19 mouse cellular contexts compared by ENCODE assay signal in the genomic region with DNA sequence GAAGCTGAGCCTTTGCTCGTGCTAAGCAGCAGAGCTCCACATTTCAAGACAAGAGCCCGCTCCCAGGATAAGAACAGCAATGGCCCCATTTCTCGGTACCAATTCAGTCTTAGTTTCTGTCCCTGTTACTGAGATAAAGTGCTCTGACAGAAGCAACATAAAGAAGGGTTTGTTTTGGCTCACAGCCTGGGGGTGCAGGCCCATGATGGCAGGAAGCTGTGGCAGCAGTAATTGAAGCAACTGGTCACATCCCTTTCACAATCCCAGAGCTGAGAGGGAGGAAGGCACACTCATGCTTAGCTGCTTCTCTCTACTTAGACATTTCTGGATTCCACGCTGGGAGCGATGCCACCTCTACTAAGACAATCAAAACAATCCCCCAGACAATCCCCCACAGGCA.
DNase-seq lines count a peak whose midpoint lies in the region; ATAC-seq and TF ChIP-seq lines count a peak whose summit lies in the region.
"Had no signal": no experiment of that assay in that cellular context is flagged by ENCODE, and none has a peak within 500 bp of the region (broad histone marks: within the 10 kb centered on the region; RNA-seq: fewer than 3 reads in every experiment).

No protein-coding gene starts in this region.

- 52% methylated on average over 5 of the region's 5 CpGs for WGBS in heart, embryonic 11.5 days (ENCODE audit: insufficient replicate concordance)
- 66% methylated on average over 5 of the region's 5 CpGs for WGBS in hindbrain, embryonic 16.5 days
- 71% methylated on average over 5 of the region's 5 CpGs for WGBS in hindbrain, embryonic 13.5 days
- WGBS in lung, postnatal 0 days = 66% methylated on average over 5 of the region's 5 CpGs
- WGBS in limb, embryonic 13.5 days = 72% methylated on average over 5 of the region's 5 CpGs

- H3K4me2 ChIP-seq in heart, embryonic 11.5 days = no peak overlapping the region
- H3K4me2 ChIP-seq in hindbrain, embryonic 16.5 days (ENCODE audit: low read length) = no peak overlapping the region
- H3K4me2 ChIP-seq in hindbrain, embryonic 13.5 days = no peak overlapping the region
- H3K4me2 ChIP-seq in lung, postnatal 0 days (replicated peaks; ENCODE audit: low read depth, low read length) = no peak overlapping the region
- H3K4me2 ChIP-seq in limb, embryonic 13.5 days (replicated peaks) = no peak overlapping the region

- peak; percentile 52 for ATAC-seq in heart, embryonic 11.5 days (replicated peaks; ENCODE audit: insufficient number of reproducible peaks, low FRiP score, low TSS enrichment)
- peak; percentile 40; the same call in 1 of the 2 replicates for ATAC-seq in hindbrain, embryonic 16.5 days
- no peak for ATAC-seq in hindbrain, embryonic 13.5 days (ENCODE audit: low FRiP score)
- peak; percentile 21; the same call in 1 of the 2 replicates for ATAC-seq in lung, postnatal 0 days
- ATAC-seq in limb, embryonic 13.5 days (ENCODE audit: low FRiP score, low read depth) = no peak
- ATAC-seq: activated CD4-positive, CD25-positive, alpha-beta regulatory T cell, adult 4 months; forebrain, embryonic 14.5 days; inflammation-experienced regulatory T-cells, adult 6 months had no signal

- intact Hi-C loops in heart, postnatal 36 days (cut with DNase I) = no loop called here

- no peak overlapping the region for H3K27ac ChIP-seq in heart, embryonic 11.5 days (ENCODE audit: low read depth, low read length)
- no peak overlapping the region for H3K27ac ChIP-seq in hindbrain, embryonic 16.5 days (ENCODE audit: low read depth, low read length)
- no peak overlapping the region for H3K27ac ChIP-seq in hindbrain, embryonic 13.5 days
- no peak overlapping the region for H3K27ac ChIP-seq in lung, postnatal 0 days (ENCODE audit: low read length)
- H3K27ac ChIP-seq in limb, embryonic 13.5 days = peak overlapping the region; percentile 15; the same call in 1 of the 2 replicates
- H3K27ac ChIP-seq: midbrain, embryonic 10.5 days had no signal

- no peaks in the 10 kb centered on the region for H3K9me3 ChIP-seq in heart, embryonic 11.5 days (replicated peaks; ENCODE audit: control insufficient read depth, low read length)
- no peaks in the 10 kb centered on the region for H3K9me3 ChIP-seq in hindbrain, embryonic 16.5 days (ENCODE audit: control insufficient read depth, low read length)
- no peaks in the 10 kb centered on the region for H3K9me3 ChIP-seq in hindbrain, embryonic 13.5 days
- H3K9me3 ChIP-seq in lung, postnatal 0 days (ENCODE audit: low read length) = no peaks in the 10 kb centered on the region
- H3K9me3 ChIP-seq in limb, embryonic 13.5 days = no peaks in the 10 kb centered on the region; the same call in 1 of the 2 replicates
- H3K9me3 ChIP-seq: midbrain, embryonic 10.5 days had no signal

- TF ChIP-seq CTCF in lung, postnatal 0 days (IDR thresholded peaks at IDR 0.05) = no peak

- no peaks in the 10 kb centered on the region for H3K27me3 ChIP-seq in heart, embryonic 11.5 days (ENCODE audit: control insufficient read depth, insufficient read depth, low read length)
- H3K27me3 ChIP-seq in hindbrain, embryonic 16.5 days (replicated peaks; ENCODE audit: control insufficient read depth, insufficient read depth, low read length) = no peaks in the 10 kb centered on the region
- H3K27me3 ChIP-seq in hindbrain, embryonic 13.5 days = no peaks in the 10 kb centered on the region
- H3K27me3 ChIP-seq in lung, postnatal 0 days (replicated peaks; ENCODE audit: insufficient read depth, low read length) = no peaks in the 10 kb centered on the region
- H3K27me3 ChIP-seq in limb, embryonic 13.5 days = no peaks in the 10 kb centered on the region

- H3K4me1 ChIP-seq in heart, embryonic 11.5 days (ENCODE audit: control insufficient read depth, insufficient read depth, low read length) = no peaks in the 10 kb centered on the region
- H3K4me1 ChIP-seq in hindbrain, embryonic 16.5 days (ENCODE audit: control insufficient read depth, insufficient read depth, low read depth, low read length) = no peaks in the 10 kb centered on the region
- no peaks in the 10 kb centered on the region for H3K4me1 ChIP-seq in hindbrain, embryonic 13.5 days (replicated peaks)
- no peaks in the 10 kb centered on the region for H3K4me1 ChIP-seq in lung, postnatal 0 days (ENCODE audit: insufficient read depth, low read depth, low read length)
- no peaks in the 10 kb centered on the region for H3K4me1 ChIP-seq in limb, embryonic 13.5 days
- H3K4me1 ChIP-seq: midbrain, embryonic 10.5 days had no signal

- no peak for TF ChIP-seq EP300 in lung, postnatal 0 days (IDR thresholded peaks at IDR 0.05)

- no peaks in the 10 kb centered on the region for H3K36me3 ChIP-seq in heart, embryonic 11.5 days (ENCODE audit: control insufficient read depth, insufficient read depth, low read length)
- no peaks in the 10 kb centered on the region for H3K36me3 ChIP-seq in hindbrain, embryonic 16.5 days (ENCODE audit: control insufficient read depth, insufficient read depth, low read length)
- H3K36me3 ChIP-seq in hindbrain, embryonic 13.5 days = no peaks in the 10 kb centered on the region
- no peaks in the 10 kb centered on the region for H3K36me3 ChIP-seq in lung, postnatal 0 days (ENCODE audit: insufficient read depth, low read length)
- H3K36me3 ChIP-seq in limb, embryonic 13.5 days = no peaks in the 10 kb centered on the region
- H3K36me3 ChIP-seq: midbrain, embryonic 10.5 days had no signal

- no peak overlapping the region for H3K4me3 ChIP-seq in heart, embryonic 11.5 days (ENCODE audit: low read depth, low read length)
- H3K4me3 ChIP-seq in hindbrain, embryonic 16.5 days (ENCODE audit: low read length) = no peak overlapping the region
- H3K4me3 ChIP-seq in hindbrain, embryonic 13.5 days = no peak overlapping the region
- no peak overlapping the region for H3K4me3 ChIP-seq in lung, postnatal 0 days (ENCODE audit: low read depth, low read length)
- H3K4me3 ChIP-seq in limb, embryonic 13.5 days = no peak overlapping the region
- H3K4me3 ChIP-seq: midbrain, embryonic 10.5 days had no signal

- H3K9ac ChIP-seq in heart, embryonic 11.5 days (ENCODE audit: low read depth, low read length) = no peak overlapping the region
- no peak overlapping the region for H3K9ac ChIP-seq in hindbrain, embryonic 16.5 days (ENCODE audit: low read depth, low read length)
- no peak overlapping the region for H3K9ac ChIP-seq in hindbrain, embryonic 13.5 days
- no peak overlapping the region for H3K9ac ChIP-seq in lung, postnatal 0 days (replicated peaks; ENCODE audit: low read depth)
- no peak overlapping the region for H3K9ac ChIP-seq in limb, embryonic 13.5 days

- DNase-seq in heart, postnatal 36 days = no peak
- peak; percentile 22 for DNase-seq in lung, postnatal 0 days (ENCODE audit: low spot score)
- no peak for DNase-seq in lung, postnatal 36 days
- no peak for DNase-seq in frontal cortex, postnatal 14 days (ENCODE audit: low spot score in 2 of 2)
- DNase-seq: adrenal gland, postnatal 10 days; cerebellum, adult 2 months; cerebellum, postnatal 25 days; kidney, adult 18-20 months; layer of hippocampus, adult 9-11 months; thymus, adult 18-20 months; thymus, postnatal 36 days had no signal

Comparison
In these comparisons a context has a peak if more than half of its experiments do, and no peak if none do; other contexts are left out.
1. ATAC-seq: peak in heart, embryonic 11.5 days (single experiment), hindbrain, embryonic 16.5 days (single experiment) and lung, postnatal 0 days (single experiment); none in hindbrain, embryonic 13.5 days (single experiment) and limb, embryonic 13.5 days (single experiment).